Mouse (Mus musculus) heart, postnatal 36 days (tissue): Measurements from ENCODE around the gene Nrarp. TPM values are rescaled to one million over a fixed set of nuclear protein-coding genes. Genes with fewer than 3 reads are reported as not detected.
A peak's percentile ranks its signal among the peaks of the same experiment; 100 is the strongest.

Experiments
- DNase-seq, 2 experiments: peaks; one replicate each; pipeline ENCODE4 v3.0.0; 2021 to 2022
- intact Hi-C: fragments of 180-260 bp; cut with DNase I; formaldehyde crosslinking; loops from one replicate; pipeline ENCODE4 v1.15.1; 2025
- total RNA-seq, 2 experiments: library from RNA; stranded (reverse); gene quantifications; 2 replicates each; pipeline ENCODE4 v1.2.3; 2021

Gene Nrarp
- total RNA-seq, 2 experiments from 2014 or later, result 9.7 to 12.0 TPM

- intact Hi-C loops, result loop anchor here (5.0 kb wide), 1 partner anchor 67 kb away; no protein-coding TSS in a partner anchor
- DNase-seq, result peak; percentile 92 to 95
Measured at GRCm38 (mm10) chr2:25224766-25225752, 44.5 kb downstream of the Nrarp start.

- intact Hi-C loops, result loop anchor here (5.0 kb wide), 1 partner anchor 66 kb away; no protein-coding TSS in a partner anchor
- no peak for DNase-seq
Measured at GRCm38 (mm10) chr2:25225811-25226379, 45.3 kb downstream of the Nrarp start.

GRCm38 (mm10) chr2:25226864-25227263 is 46.3 kb downstream of the Nrarp start:
- intact Hi-C loops, result loop anchor here (5.0 kb wide), 1 partner anchor 65 kb away; no protein-coding TSS in a partner anchor
- no peak for DNase-seq

GRCm38 (mm10) chr2:25227406-25227805 is 46.8 kb downstream of the Nrarp start:
- intact Hi-C loops, result loop anchor here (5.0 kb wide), 1 partner anchor 65 kb away; no protein-coding TSS in a partner anchor
- no peak for DNase-seq

- DNase-seq, result peak; percentile 85 to 88
- intact Hi-C loops, result loop anchor here (1.0 to 5.0 kb wide), 5 partner anchors 26 to 102 kb away; partner anchors contain the start of gene Tmem203
Measured at GRCm38 (mm10) chr2:25228431-25228889, 47.9 kb downstream of the Nrarp start.

- intact Hi-C loops, result loop anchor here (1.0 to 5.0 kb wide), 5 partner anchors 26 to 102 kb away; partner anchors contain the start of gene Tmem203
- DNase-seq, result no peak
Measured at GRCm38 (mm10) chr2:25228995-25229530, 48.5 kb downstream of the Nrarp start.

- intact Hi-C loops, result loop anchor here (2.0 to 5.0 kb wide), 3 partner anchors 25 to 103 kb away; partner anchors contain the start of gene Tmem203
- DNase-seq, result no peak
Measured at GRCm38 (mm10) chr2:25229582-25229981, 49.0 kb downstream of the Nrarp start.

GRCm38 (mm10) chr2:25230581-25230980 is 50.0 kb downstream of the Nrarp start:
- no peak for DNase-seq
- intact Hi-C loops, result no loop called here

GRCm38 (mm10) chr2:25231038-25231437 is 50.5 kb downstream of the Nrarp start:
- intact Hi-C loops, result no loop called here
- DNase-seq, result no peak

Other genes with a start within 250 kb of the Nrarp start
- gene Arrdc1, start 245.5 kb upstream of the Nrarp start, total RNA-seq, result 1 to 10 TPM; 4.6 to 7.1 TPM
- gene Zmynd19, start 231.0 kb upstream of the Nrarp start, total RNA-seq, result 10 to 100 TPM; 16.1 to 18.4 TPM
- 1 to 10 TPM; 5.1 to 6.1 TPM for gene Dph7, start 218.4 kb upstream of the Nrarp start, total RNA-seq
- 10 to 100 TPM; 91.0 to 99.1 TPM for gene Mrpl41, start 205.7 kb upstream of the Nrarp start, total RNA-seq
- gene Pnpla7, start 204.7 kb upstream of the Nrarp start, total RNA-seq, result 10 to 100 TPM; 33.9 to 35.4 TPM
- gene Nsmf, start 126.4 kb upstream of the Nrarp start, total RNA-seq, result 10 to 100 TPM; 14.4 to 16.3 TPM
- gene Entpd8, start 100.5 kb upstream of the Nrarp start, total RNA-seq, result not detected
- gene Noxa1, start 85.6 kb upstream of the Nrarp start, total RNA-seq, result not detected
- 1 to 10 TPM; 4.0 to 5.2 TPM for gene Tor4a, start 16.1 kb downstream of the Nrarp start, total RNA-seq
- gene Nelfb, start 30.7 kb downstream of the Nrarp start, total RNA-seq, result 10 to 100 TPM; 38.7 to 39.9 TPM
- gene Stpg3, start 33.9 kb downstream of the Nrarp start, total RNA-seq, result not detected
- not detected for gene Fam166a, start 38.0 kb downstream of the Nrarp start, total RNA-seq
- gene Tubb4b, start 43.9 kb downstream of the Nrarp start, total RNA-seq, result 100 to 1,000 TPM; 240 to 254 TPM
- not detected for gene Slc34a3, start 53.6 kb downstream of the Nrarp start, total RNA-seq
- gene Rnf224, start 56.0 kb downstream of the Nrarp start, total RNA-seq, result not detected
- gene Rnf208, start 61.5 kb downstream of the Nrarp start, total RNA-seq, result under 1 TPM; 0.27 to 0.44 TPM
- gene Cysrt1, start 61.7 kb downstream of the Nrarp start, total RNA-seq, result not detected
- gene AL732309.1, start 66.1 kb downstream of the Nrarp start, total RNA-seq, result 1 to 10 TPM; 1.2 to 2.2 TPM
- gene Tmem203, start 74.7 kb downstream of the Nrarp start, total RNA-seq, result 10 to 100 TPM; 13.4 to 15.1 TPM
- 1 to 10 TPM; 4.8 to 8.6 TPM for gene Tprn, start 81.9 kb downstream of the Nrarp start, total RNA-seq
- 10 to 100 TPM; 37.4 to 44.0 TPM for gene Ssna1, start 91.7 kb downstream of the Nrarp start, total RNA-seq
- gene Anapc2, start 91.7 kb downstream of the Nrarp start, total RNA-seq, result 10 to 100 TPM; 38.6 to 39.1 TPM
- not detected for gene Tmem210, start 107.4 kb downstream of the Nrarp start, total RNA-seq
- gene Lrrc26, start 109.2 kb downstream of the Nrarp start, total RNA-seq, result not detected
- gene Grin1, start 138.4 kb downstream of the Nrarp start, total RNA-seq, result not detected
- 10 to 100 TPM; 21.9 to 23.2 TPM for gene Man1b1, start 151.6 kb downstream of the Nrarp start, total RNA-seq
- gene Dpp7, start 175.6 kb downstream of the Nrarp start, total RNA-seq, result 1 to 10 TPM; 3.4 to 3.7 TPM
- gene Uap1l1, start 184.9 kb downstream of the Nrarp start, total RNA-seq, result 1 to 10 TPM; 6.7 to 8.6 TPM
- under 1 TPM; 0.46 to 0.56 TPM for gene Sapcd2, start 191.6 kb downstream of the Nrarp start, total RNA-seq
- gene Entpd2, start 215.1 kb downstream of the Nrarp start, total RNA-seq, result 10 to 100 TPM; 14.5 to 15.4 TPM
- 10 to 100 TPM; 27.3 to 27.8 TPM for gene Npdc1, start 218.6 kb downstream of the Nrarp start, total RNA-seq
- gene Fut7, start 242.5 kb downstream of the Nrarp start, total RNA-seq, result under 1 TPM; 0.27 to 0.36 TPM
- gene Abca2, start 247.9 kb downstream of the Nrarp start, total RNA-seq, result 10 to 100 TPM; 35.5 to 39.9 TPM